Comparison of ENCODE assay signal across 17 mouse cellular contexts in genomic region chrX:112368426-112368825, GRCm38 (mm10). TPM values are rescaled to one million over a fixed set of nuclear protein-coding genes. Genes with fewer than 3 reads are reported as not detected.
DNase-seq lines count a peak whose midpoint lies in the region; ATAC-seq and TF ChIP-seq lines count a peak whose summit lies in the region.
"Had no signal": no experiment of that assay in that cellular context is flagged by ENCODE, and none has a peak within 500 bp of the region (broad histone marks: within the 10 kb centered on the region; RNA-seq: fewer than 3 reads in every experiment).

No protein-coding gene starts in this region.

- H3K9ac ChIP-seq in forebrain, postnatal 0 days: no peak overlapping the region
- no peak overlapping the region for H3K9ac ChIP-seq in forebrain, embryonic 12.5 days
- no peak overlapping the region for H3K9ac ChIP-seq in stomach, postnatal 0 days (ENCODE audit: low read length)
- H3K9ac ChIP-seq: embryonic facial prominence, embryonic 12.5 days; midbrain, embryonic 15.5 days; neural tube, embryonic 15.5 days had no signal

- no peaks in the 10 kb centered on the region for H3K4me1 ChIP-seq in forebrain, postnatal 0 days (ENCODE audit: insufficient read depth)
- no peaks in the 10 kb centered on the region for H3K4me1 ChIP-seq in forebrain, embryonic 12.5 days
- H3K4me1 ChIP-seq in stomach, postnatal 0 days (replicated peaks; ENCODE audit: control insufficient read depth, insufficient read depth): no peaks in the 10 kb centered on the region
- H3K4me1 ChIP-seq: embryonic facial prominence, embryonic 12.5 days; midbrain, embryonic 15.5 days; neural tube, embryonic 15.5 days had no signal

- peak; percentile 6 for DNase-seq in forebrain, postnatal 0 days
- no peak for DNase-seq in left cerebral cortex, adult 2 months (ENCODE audit: extremely low spot score in 1 of 2, low spot score in 2 of 2)
- no peak for DNase-seq in left cerebral cortex, adult 9 months (ENCODE audit: low spot score in 2 of 2)
- peak; percentile 25 for DNase-seq in thymus, postnatal 4 days
- DNase-seq in thymus, postnatal 25 days: no peak
- no peak for DNase-seq in stomach, postnatal 0 days (ENCODE audit: low spot score)
- DNase-seq: heart, postnatal 36 days; kidney, postnatal 25 days; lung, adult 18-20 months; thymus, adult 2 months had no signal

- TF ChIP-seq CTCF in forebrain, postnatal 0 days (IDR thresholded peaks at IDR 0.05; ENCODE audit: low read depth): peak; percentile 35; the same call in 1 of the 2 replicates
- peak; percentile 67 for TF ChIP-seq CTCF in left cerebral cortex, adult 2 months (IDR thresholded peaks at IDR 0.05)
- TF ChIP-seq CTCF in stomach, postnatal 0 days (IDR thresholded peaks at IDR 0.05; ENCODE audit: low read depth): peak; percentile 53

- 43% methylated on average over 4 of the region's 4 CpGs for WGBS in forebrain, postnatal 0 days
- 51% methylated on average over 4 of the region's 4 CpGs for WGBS in forebrain, embryonic 12.5 days
- 35% methylated on average over 4 of the region's 4 CpGs for WGBS in stomach, postnatal 0 days

- H3K27me3 ChIP-seq in forebrain, postnatal 0 days (ENCODE audit: insufficient read depth, low read length): no peaks in the 10 kb centered on the region
- no peaks in the 10 kb centered on the region for H3K27me3 ChIP-seq in forebrain, embryonic 12.5 days
- no peaks in the 10 kb centered on the region for H3K27me3 ChIP-seq in stomach, postnatal 0 days (ENCODE audit: control insufficient read depth, insufficient read depth, low read length)
- H3K27me3 ChIP-seq: embryonic facial prominence, embryonic 12.5 days; midbrain, embryonic 15.5 days; neural tube, embryonic 15.5 days had no signal

- peaks cover 7% of the 10 kb centered on the region; the same call in 1 of the 2 replicates for H3K9me3 ChIP-seq in forebrain, postnatal 0 days (ENCODE audit: low read length)
- peaks cover 6% of the 10 kb centered on the region for H3K9me3 ChIP-seq in forebrain, embryonic 12.5 days
- H3K9me3 ChIP-seq in stomach, postnatal 0 days (ENCODE audit: control insufficient read depth, low read length): no peaks in the 10 kb centered on the region

- H3K27ac ChIP-seq in forebrain, postnatal 0 days (ENCODE audit: low read depth, low read length): no peak overlapping the region
- no peak overlapping the region for H3K27ac ChIP-seq in forebrain, embryonic 12.5 days
- H3K27ac ChIP-seq in left cerebral cortex, adult 2 months: no peak overlapping the region
- no peak overlapping the region for H3K27ac ChIP-seq in stomach, postnatal 0 days (replicated peaks)
- H3K27ac ChIP-seq: embryonic facial prominence, embryonic 12.5 days; midbrain, embryonic 15.5 days; neural tube, embryonic 15.5 days had no signal

- no peak overlapping the region for H3K4me2 ChIP-seq in forebrain, postnatal 0 days (ENCODE audit: low read depth)
- no peak overlapping the region for H3K4me2 ChIP-seq in forebrain, embryonic 12.5 days
- no peak overlapping the region for H3K4me2 ChIP-seq in stomach, postnatal 0 days (replicated peaks; ENCODE audit: low read depth)
- H3K4me2 ChIP-seq: embryonic facial prominence, embryonic 12.5 days; midbrain, embryonic 15.5 days; neural tube, embryonic 15.5 days had no signal

- H3K36me3 ChIP-seq in forebrain, postnatal 0 days (ENCODE audit: insufficient read depth): no peaks in the 10 kb centered on the region
- H3K36me3 ChIP-seq in forebrain, embryonic 12.5 days (replicated peaks): no peaks in the 10 kb centered on the region
- no peaks in the 10 kb centered on the region for H3K36me3 ChIP-seq in stomach, postnatal 0 days (ENCODE audit: control insufficient read depth, insufficient read depth, low read length)
- H3K36me3 ChIP-seq: embryonic facial prominence, embryonic 12.5 days; midbrain, embryonic 15.5 days; neural tube, embryonic 15.5 days had no signal

- ATAC-seq in forebrain, postnatal 0 days: no peak
- no peak for ATAC-seq in forebrain, embryonic 12.5 days (ENCODE audit: low FRiP score)
- ATAC-seq in stomach, postnatal 0 days (ENCODE audit: low FRiP score, low TSS enrichment): no peak
- no peak for ATAC-seq in megakaryocyte, adult 5-6 weeks (ENCODE audit: poor library complexity, severe bottlenecking)
- ATAC-seq: forebrain, embryonic 14.5 days; midbrain, embryonic 15.5 days had no signal

- intact Hi-C loops in left cerebral cortex, adult 2 months (cut with DNase I): loop anchor here (5.0 kb wide), 1 partner anchor 534 kb away; no protein-coding TSS in a partner anchor

- TF ChIP-seq EP300 in stomach, postnatal 0 days (optimal IDR thresholded peaks at IDR 0.05): no peak

- no peak overlapping the region for H3K4me3 ChIP-seq in forebrain, postnatal 0 days (ENCODE audit: low read depth, low read length)
- no peak overlapping the region for H3K4me3 ChIP-seq in forebrain, embryonic 12.5 days (replicated peaks)
- H3K4me3 ChIP-seq in left cerebral cortex, adult 2 months: no peak overlapping the region
- no peak overlapping the region for H3K4me3 ChIP-seq in stomach, postnatal 0 days (ENCODE audit: low read depth, low read length)
- H3K4me3 ChIP-seq: embryonic facial prominence, embryonic 12.5 days; midbrain, embryonic 15.5 days; neural tube, embryonic 15.5 days had no signal

RNA-seq across cellular contexts. Expression of gene Satl1, which starts 38.2 kb away (rescaled TPM):
- total RNA-seq in forebrain, postnatal 0 days (2014; rRNA removed): not detected in 2 replicates
- polyA plus RNA-seq in forebrain, postnatal 0 days (2015; fragmentation: Nextera tagmentation; extraction: Ambion mirVana): not detected in 2 replicates
- polyA plus RNA-seq in forebrain, embryonic 12.5 days (2016; fragmentation: Nextera tagmentation; extraction: Ambion mirVana): not detected in 2 replicates
- not detected for total RNA-seq in left cerebral cortex, adult 2 months (2021)
- polyA plus RNA-seq in stomach, postnatal 0 days (2015; fragmentation: Nextera tagmentation; extraction: Ambion mirVana): not detected in 2 replicates
- total RNA-seq in megakaryocyte, adult 5-6 weeks (2015): not detected in 2 replicates
- not detected in 2 replicates for total RNA-seq in megakaryocyte, adult 5-6 weeks (2017)
- total RNA-seq: heart, postnatal 36 days; left cerebral cortex, adult 8-10 months had no signal
- polyA plus RNA-seq: embryonic facial prominence, embryonic 12.5 days; forebrain, embryonic 14.5 days; midbrain, embryonic 15.5 days; neural tube, embryonic 15.5 days; thymus, adult 2 months had no signal

RNA-seq across cellular contexts. Expression of gene Apool, which starts 57.3 kb away (rescaled TPM):
- 6.0 and 6.4 TPM in 2 replicates for total RNA-seq in forebrain, postnatal 0 days (2014; rRNA removed)
- 11.1 and 12.0 TPM in 2 replicates for polyA plus RNA-seq in forebrain, postnatal 0 days (2015; fragmentation: Nextera tagmentation; extraction: Ambion mirVana)
- polyA plus RNA-seq in forebrain, embryonic 12.5 days (2016; fragmentation: Nextera tagmentation; extraction: Ambion mirVana): 43.8 and 45.1 TPM in 2 replicates
- total RNA-seq in left cerebral cortex, adult 2 months (2021): 1 to 10 TPM; 4.9 to 6.0 TPM
- 38.7 and 39.6 TPM in 2 replicates for polyA plus RNA-seq in stomach, postnatal 0 days (2015; fragmentation: Nextera tagmentation; extraction: Ambion mirVana)
- total RNA-seq in megakaryocyte, adult 5-6 weeks (2015): 22.1 and 29.0 TPM in 2 replicates
- 19.9 and 24.5 TPM in 2 replicates for total RNA-seq in megakaryocyte, adult 5-6 weeks (2017)

Comparison
In these comparisons a context has a peak if more than half of its experiments do, and no peak if none do; other contexts are left out.
1. DNase-seq: peak in forebrain, postnatal 0 days (single experiment) and thymus, postnatal 4 days (single experiment); none in left cerebral cortex, adult 2 months (0 of 2), left cerebral cortex, adult 9 months (0 of 2), thymus, postnatal 25 days (single experiment) and stomach, postnatal 0 days (single experiment).
2. Peak in every context shown above with its lines, with median percentiles within 50 percentile points of each other: CTCF ChIP-seq.